Mouse (Mus musculus) right cerebral cortex, postnatal 25 days (tissue): ENCODE results near the gene Sp4.

ENCODE experiments used
- DNase-seq: peaks from one replicate; pipeline ENCODE4 v3.0.0; 2022

Sp4 gene

GRCm38 (mm10) chr12:118301072-118301865, at the start of gene Sp4:
Gene Sp4 (minus strand): TSS chr12:118301440.
- DNase-seq = peak; percentile 95

GRCm38 (mm10) chr12:118339107-118339506, 37.9 kb upstream of the Sp4 start:
- no peak for DNase-seq

GRCm38 (mm10) chr12:118338243-118338642, 37.0 kb upstream of the Sp4 start:
- DNase-seq = no peak

- no peak for DNase-seq
Observed at GRCm38 (mm10) chr12:118337291-118337690, 36.1 kb upstream of the Sp4 start.

- no peak for DNase-seq
Observed at GRCm38 (mm10) chr12:118328739-118329249, 27.6 kb upstream of the Sp4 start.

- DNase-seq = no peak
Observed at GRCm38 (mm10) chr12:118327566-118327965, 26.3 kb upstream of the Sp4 start.

- no peak for DNase-seq
Observed at GRCm38 (mm10) chr12:118326161-118326560, 24.9 kb upstream of the Sp4 start.

- DNase-seq = no peak
Observed at GRCm38 (mm10) chr12:118320076-118320475, 18.8 kb upstream of the Sp4 start.

GRCm38 (mm10) chr12:118314477-118314845, 13.2 kb upstream of the Sp4 start:
- no peak for DNase-seq

- DNase-seq = no peak
Observed at GRCm38 (mm10) chr12:118313805-118314476, 12.7 kb upstream of the Sp4 start.

GRCm38 (mm10) chr12:118303586-118303985, 2.3 kb upstream of the Sp4 start:
- no peak for DNase-seq

- no peak for DNase-seq
Observed at GRCm38 (mm10) chr12:118303066-118303465, 1.8 kb upstream of the Sp4 start.

- peak; percentile 99 for DNase-seq
Observed at GRCm38 (mm10) chr12:118301866-118302835, 911 bp upstream of the Sp4 start.

GRCm38 (mm10) chr12:118300754-118301071, 527 bp downstream of the Sp4 start:
- DNase-seq = no peak

- DNase-seq = peak; percentile 15
Observed at GRCm38 (mm10) chr12:118299956-118300355, 1.3 kb downstream of the Sp4 start.

GRCm38 (mm10) chr12:118299172-118299571, 2.1 kb downstream of the Sp4 start:
- no peak for DNase-seq

GRCm38 (mm10) chr12:118298516-118298915, 2.7 kb downstream of the Sp4 start:
- no peak for DNase-seq

GRCm38 (mm10) chr12:118296236-118296635, 5.0 kb downstream of the Sp4 start:
- DNase-seq = no peak

GRCm38 (mm10) chr12:118295793-118296192, 5.4 kb downstream of the Sp4 start:
- DNase-seq = no peak

- DNase-seq = no peak
Observed at GRCm38 (mm10) chr12:118288947-118289346, 12.3 kb downstream of the Sp4 start.

- DNase-seq = no peak
Observed at GRCm38 (mm10) chr12:118285099-118285498, 16.1 kb downstream of the Sp4 start.

GRCm38 (mm10) chr12:118281961-118282360, 19.3 kb downstream of the Sp4 start:
- DNase-seq = no peak

GRCm38 (mm10) chr12:118276385-118276784, 24.9 kb downstream of the Sp4 start:
- DNase-seq = no peak
